Mouse (Mus musculus): ENCODE measurements around the gene Olfr935. TPM values are rescaled to one million over a fixed set of nuclear protein-coding genes. Genes with fewer than 3 reads are reported as not detected.

Gene Olfr935
- polyA plus RNA-seq (2014; fragmentation: Nextera tagmentation; extraction: Ambion mirVana) = not detected in 2 replicates

GRCm38 (mm10) chr9:38999583-38999982 lies at the start of gene Olfr935:
Gene Olfr935, minus strand, starts transcription at chr9:38999683.
- no peaks in the 10 kb centered on the region for H3K9me3 ChIP-seq (ENCODE audit: control insufficient read depth, low read length)
- H3K27me3 ChIP-seq (ENCODE audit: control insufficient read depth, insufficient read depth, low read length) = no peaks in the 10 kb centered on the region
- no peak within 1 kb of the TSS for H3K9ac ChIP-seq
- H3K4me2 ChIP-seq (replicated peaks) = no peak within 1 kb of the TSS
- DNase-seq (ENCODE audit: low spot score) (no peak), ATAC-seq (ENCODE audit: low FRiP score) (no peak)
- 86% methylated on average over 2 of the region's 2 CpGs for WGBS
- no peak within 1 kb of the TSS for H3K27ac ChIP-seq
- no peaks in the 10 kb centered on the region for H3K4me1 ChIP-seq (replicated peaks; ENCODE audit: control insufficient read depth, insufficient read depth, low read length)
- no peaks in the 10 kb centered on the region for H3K36me3 ChIP-seq (replicated peaks; ENCODE audit: control insufficient read depth, insufficient read depth)
- no peak within 1 kb of the TSS for H3K4me3 ChIP-seq (replicated peaks; ENCODE audit: low read length)

GRCm38 (mm10) chr9:39023277-39023676 lies 23.8 kb upstream of the Olfr935 start, which contains the start of gene Olfr146:
Gene Olfr146, minus strand, starts transcription at chr9:39023377.
- no peak for ATAC-seq (ENCODE audit: low FRiP score)
- H3K4me3 ChIP-seq (replicated peaks; ENCODE audit: low read length) = no peak within 1 kb of the TSS
- H3K4me2 ChIP-seq (replicated peaks) = no peak within 1 kb of the TSS
- no peaks in the 10 kb centered on the region for H3K36me3 ChIP-seq (replicated peaks; ENCODE audit: control insufficient read depth, insufficient read depth)
- no peaks in the 10 kb centered on the region for H3K4me1 ChIP-seq (replicated peaks; ENCODE audit: control insufficient read depth, insufficient read depth, low read length)
- no peak within 1 kb of the TSS for H3K27ac ChIP-seq
- 77% methylated on average over 1 of the region's 1 CpGs for WGBS
- no peak within 1 kb of the TSS for H3K9ac ChIP-seq
- H3K27me3 ChIP-seq (ENCODE audit: control insufficient read depth, insufficient read depth, low read length) = no peaks in the 10 kb centered on the region
- H3K9me3 ChIP-seq (ENCODE audit: control insufficient read depth, low read length) = no peaks in the 10 kb centered on the region
- no peak for DNase-seq (ENCODE audit: low spot score)

GRCm38 (mm10) chr9:38988215-38988614 lies 11.3 kb downstream of the Olfr935 start, which contains the start of gene Olfr934:
Gene Olfr934, minus strand, starts transcription at chr9:38988315.
- no peaks in the 10 kb centered on the region for H3K36me3 ChIP-seq (replicated peaks; ENCODE audit: control insufficient read depth, insufficient read depth)
- DNase-seq (ENCODE audit: low spot score) = no peak
- no peak within 1 kb of the TSS for H3K4me2 ChIP-seq (replicated peaks)
- ATAC-seq (ENCODE audit: low FRiP score) = no peak
- H3K4me1 ChIP-seq (replicated peaks; ENCODE audit: control insufficient read depth, insufficient read depth, low read length) = no peaks in the 10 kb centered on the region
- H3K9ac ChIP-seq = no peak within 1 kb of the TSS
- no peaks in the 10 kb centered on the region for H3K27me3 ChIP-seq (ENCODE audit: control insufficient read depth, insufficient read depth, low read length)
- H3K27ac ChIP-seq = no peak within 1 kb of the TSS
- H3K9me3 ChIP-seq (ENCODE audit: control insufficient read depth, low read length) = no peaks in the 10 kb centered on the region
- WGBS = 94% methylated on average over 2 of the region's 2 CpGs
- H3K4me3 ChIP-seq (replicated peaks; ENCODE audit: low read length) = no peak within 1 kb of the TSS

- no peak within 1 kb of the TSS for H3K27ac ChIP-seq
- no peaks in the 10 kb centered on the region for H3K36me3 ChIP-seq (replicated peaks; ENCODE audit: control insufficient read depth, insufficient read depth)
- 77% methylated on average over 4 of the region's 4 CpGs for WGBS
- no peaks in the 10 kb centered on the region for H3K27me3 ChIP-seq (ENCODE audit: control insufficient read depth, insufficient read depth, low read length)
- no peaks in the 10 kb centered on the region for H3K9me3 ChIP-seq (ENCODE audit: control insufficient read depth, low read length)
- ATAC-seq (ENCODE audit: low FRiP score) (no peak), DNase-seq (ENCODE audit: low spot score) (no peak)
- H3K4me3 ChIP-seq (replicated peaks; ENCODE audit: low read length) = no peak within 1 kb of the TSS
- H3K4me1 ChIP-seq (replicated peaks; ENCODE audit: control insufficient read depth, insufficient read depth, low read length) = no peaks in the 10 kb centered on the region
- H3K9ac ChIP-seq = no peak within 1 kb of the TSS
- no peak within 1 kb of the TSS for H3K4me2 ChIP-seq (replicated peaks)
Observed at GRCm38 (mm10) chr9:38972013-38972412, 27.5 kb downstream of the Olfr935 start, which contains the start of gene Olfr933. Gene Olfr933, plus strand, starts transcription at chr9:38972313.

GRCm38 (mm10) chr9:38954124-38954416 lies 45.4 kb downstream of the Olfr935 start:
- Histone ChIP-seq H3K9me3 (ENCODE audit: control insufficient read depth, low read length) (no peaks in the 10 kb centered on the region), H3K27me3 (ENCODE audit: control insufficient read depth, insufficient read depth, low read length) (no peaks in the 10 kb centered on the region), H3K4me3 (replicated peaks; ENCODE audit: low read length) (no peak overlapping the region), H3K36me3 (replicated peaks; ENCODE audit: control insufficient read depth, insufficient read depth) (no peaks in the 10 kb centered on the region), H3K4me2 (replicated peaks) (no peak overlapping the region), H3K9ac (no peak overlapping the region), H3K4me1 (replicated peaks; ENCODE audit: control insufficient read depth, insufficient read depth, low read length) (no peaks in the 10 kb centered on the region), H3K27ac (no peak overlapping the region)
- ATAC-seq (ENCODE audit: low FRiP score) (no peak), DNase-seq (ENCODE audit: low spot score) (no peak)
- 91% methylated on average over 4 of the region's 4 CpGs for WGBS

- H3K9me3 ChIP-seq (ENCODE audit: control insufficient read depth, low read length) = no peaks in the 10 kb centered on the region
- H3K27me3 ChIP-seq (ENCODE audit: control insufficient read depth, insufficient read depth, low read length) = no peaks in the 10 kb centered on the region
- no peak overlapping the region for H3K27ac ChIP-seq
- H3K4me3 ChIP-seq (replicated peaks; ENCODE audit: low read length) = no peak overlapping the region
- no peak overlapping the region for H3K9ac ChIP-seq
- no peaks in the 10 kb centered on the region for H3K36me3 ChIP-seq (replicated peaks; ENCODE audit: control insufficient read depth, insufficient read depth)
- DNase-seq (ENCODE audit: low spot score) (no peak), ATAC-seq (ENCODE audit: low FRiP score) (no peak)
- no peak overlapping the region for H3K4me2 ChIP-seq (replicated peaks)
- no peaks in the 10 kb centered on the region for H3K4me1 ChIP-seq (replicated peaks; ENCODE audit: control insufficient read depth, insufficient read depth, low read length)
- WGBS = 81% methylated on average over 7 of the region's 7 CpGs
Observed at GRCm38 (mm10) chr9:38953401-38954123, 45.9 kb downstream of the Olfr935 start.

Small RNA genes within 50 kb of the gene (microRNA-seq; reads per million reads assigned to microRNA genes)
- not detected for gene Gm25529

Other genes starting within 250 kb of the Olfr935 start
- gene Olfr920, start 247.4 kb downstream of the Olfr935 start, polyA plus RNA-seq (2014; fragmentation: Nextera tagmentation; extraction: Ambion mirVana) = not detected in 2 replicates
- gene Olfr921, start 226.6 kb downstream of the Olfr935 start, polyA plus RNA-seq (2014; fragmentation: Nextera tagmentation; extraction: Ambion mirVana) = not detected in 2 replicates
- not detected in 2 replicates for gene Olfr922, start 185.1 kb downstream of the Olfr935 start, polyA plus RNA-seq (2014; fragmentation: Nextera tagmentation; extraction: Ambion mirVana)
- not detected in 2 replicates for gene Olfr923, start 173.1 kb downstream of the Olfr935 start, polyA plus RNA-seq (2014; fragmentation: Nextera tagmentation; extraction: Ambion mirVana)
- not detected in 2 replicates for gene Olfr924, start 155.2 kb downstream of the Olfr935 start, polyA plus RNA-seq (2014; fragmentation: Nextera tagmentation; extraction: Ambion mirVana)
- gene Olfr26, start 144.6 kb downstream of the Olfr935 start, polyA plus RNA-seq (2014; fragmentation: Nextera tagmentation; extraction: Ambion mirVana) = not detected in 2 replicates
- not detected in 2 replicates for gene Olfr926, start 122.6 kb downstream of the Olfr935 start, polyA plus RNA-seq (2014; fragmentation: Nextera tagmentation; extraction: Ambion mirVana)
- not detected in 2 replicates for gene Olfr930, start 69.9 kb downstream of the Olfr935 start, polyA plus RNA-seq (2014; fragmentation: Nextera tagmentation; extraction: Ambion mirVana)
- gene Olfr933, start 27.4 kb downstream of the Olfr935 start, polyA plus RNA-seq (2014; fragmentation: Nextera tagmentation; extraction: Ambion mirVana) = not detected in 2 replicates
- gene Olfr934, start 11.4 kb downstream of the Olfr935 start, polyA plus RNA-seq (2014; fragmentation: Nextera tagmentation; extraction: Ambion mirVana) = not detected in 2 replicates
- not detected in 2 replicates for gene Olfr146, start 23.7 kb upstream of the Olfr935 start, polyA plus RNA-seq (2014; fragmentation: Nextera tagmentation; extraction: Ambion mirVana)
- gene Olfr937, start 65.3 kb upstream of the Olfr935 start, polyA plus RNA-seq (2014; fragmentation: Nextera tagmentation; extraction: Ambion mirVana) = not detected in 2 replicates
- gene Olfr938, start 79.2 kb upstream of the Olfr935 start, polyA plus RNA-seq (2014; fragmentation: Nextera tagmentation; extraction: Ambion mirVana) = not detected in 2 replicates
- not detected in 2 replicates for gene Olfr27, start 128.4 kb upstream of the Olfr935 start, polyA plus RNA-seq (2014; fragmentation: Nextera tagmentation; extraction: Ambion mirVana)
- not detected in 2 replicates for gene Olfr943, start 166.6 kb upstream of the Olfr935 start, polyA plus RNA-seq (2014; fragmentation: Nextera tagmentation; extraction: Ambion mirVana)
- gene Olfr944, start 202.2 kb upstream of the Olfr935 start, polyA plus RNA-seq (2014; fragmentation: Nextera tagmentation; extraction: Ambion mirVana) = not detected in 2 replicates